Mouse (Mus musculus) kidney, embryonic 15.5 days (tissue): ENCODE data around the gene Gga3. TPM values are rescaled to one million over a fixed set of nuclear protein-coding genes. Genes with fewer than 3 reads are reported as not detected.
A peak's percentile ranks its signal among the peaks of the same experiment; 100 is the strongest.

Source experiments
- ATAC-seq: fragments of 200-750 bp; cut with Nextera tagmentation; replicated peaks from 2 replicates; pipeline ENCODE4 v1.8.0; 2017; ENCODE audit warnings: moderate TSS enrichment; ENCODE audit not compliant: low FRiP score
- H3K27ac ChIP-seq: fragments of 300-500 bp; sonication (generic); 2 replicates; pipeline ENCODE4 v1.5.1; 2015; ENCODE audit warnings: mild to moderate bottlenecking, inconsistent platforms
- H3K27me3 ChIP-seq: fragments of 300-500 bp; sonication (generic); 2 replicates; pipeline ENCODE4 v1.6.1; 2015; ENCODE audit warnings: inconsistent platforms
- H3K36me3 ChIP-seq: fragments of 300-500 bp; sonication (generic); 2 replicates; pipeline ENCODE4 v1.6.1; 2015; ENCODE audit warnings: inconsistent platforms
- H3K4me1 ChIP-seq: fragments of 300-500 bp; sonication (generic); 2 replicates; pipeline ENCODE4 v1.6.1; 2015; ENCODE audit warnings: inconsistent platforms
- H3K4me2 ChIP-seq: fragments of 300-500 bp; sonication (generic); 2 replicates; pipeline ENCODE4 v1.6.1; 2015; ENCODE audit warnings: moderate library complexity, mild to moderate bottlenecking, inconsistent platforms
- H3K4me3 ChIP-seq: fragments of 300-500 bp; sonication (generic); replicated peaks from 2 replicates; pipeline ENCODE4 v1.5.1; 2015; ENCODE audit warnings: mild to moderate bottlenecking, inconsistent platforms
- H3K9ac ChIP-seq: fragments of 300-500 bp; sonication (generic); 2 replicates; pipeline ENCODE4 v1.6.1; 2015; ENCODE audit warnings: mild to moderate bottlenecking, inconsistent platforms
- H3K9me3 ChIP-seq: fragments of 300-500 bp; sonication (generic); replicated peaks from 2 replicates; pipeline ENCODE4 v1.6.1; 2016; ENCODE audit warnings: inconsistent platforms
- WGBS: fragments of 180-500 bp; shearing (Covaris S2); methylation state at CpG from one replicate; pipeline ENCODE4 v1.1.7; 2015; ENCODE audit warnings: mixed read lengths; 5-methylcytosine and 5-hydroxymethylcytosine counted together
- polyA plus RNA-seq: library from polyadenylated mRNA; unstranded; fragments of >200 nt; fragmentation: Nextera tagmentation; extraction: Ambion mirVana; gene quantifications from 2 replicates; pipeline ENCODE4 v1.2.1, GENCODE M21; 2015

The Gga3 gene
- polyA plus RNA-seq, 1 experiment from 2014 or later = 20.7 TPM

DNA sequence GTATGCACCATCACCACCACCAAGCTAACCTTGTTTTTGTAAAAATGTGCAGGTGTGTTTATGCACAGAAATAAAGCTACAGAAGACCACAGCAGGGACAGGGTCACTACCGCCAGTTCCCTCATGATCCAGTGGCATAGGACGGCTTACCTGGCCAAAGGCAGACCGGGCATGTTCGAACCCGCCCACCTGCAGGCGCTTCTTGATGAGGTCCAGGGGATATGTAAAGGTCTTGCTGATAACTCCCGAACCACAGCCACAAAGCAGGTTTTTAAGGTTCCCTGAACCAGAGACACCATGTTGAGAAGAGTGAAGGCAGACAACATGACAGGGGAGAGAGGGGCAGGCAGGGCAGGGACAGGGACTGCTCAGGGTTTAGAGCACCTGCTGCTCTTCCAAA lies 12.5 kb upstream of the Gga3 start:
- H3K4me2 ChIP-seq = no peak overlapping the region
- no peak overlapping the region for H3K9ac ChIP-seq
- WGBS = 92% methylated on average over 7 of the region's 7 CpGs
- H3K27me3 ChIP-seq = no peaks in the 10 kb centered on the region
- no peaks in the 10 kb centered on the region for H3K9me3 ChIP-seq
- H3K27ac ChIP-seq = 0 out of 2 replicates have a peak overlapping the region, but pooled peaks have one; percentile 99
- peaks cover 58% of the 10 kb centered on the region for H3K36me3 ChIP-seq
- peaks cover 43% of the 10 kb centered on the region for H3K4me1 ChIP-seq
- no peak for ATAC-seq
- no peak overlapping the region for H3K4me3 ChIP-seq

DNA sequence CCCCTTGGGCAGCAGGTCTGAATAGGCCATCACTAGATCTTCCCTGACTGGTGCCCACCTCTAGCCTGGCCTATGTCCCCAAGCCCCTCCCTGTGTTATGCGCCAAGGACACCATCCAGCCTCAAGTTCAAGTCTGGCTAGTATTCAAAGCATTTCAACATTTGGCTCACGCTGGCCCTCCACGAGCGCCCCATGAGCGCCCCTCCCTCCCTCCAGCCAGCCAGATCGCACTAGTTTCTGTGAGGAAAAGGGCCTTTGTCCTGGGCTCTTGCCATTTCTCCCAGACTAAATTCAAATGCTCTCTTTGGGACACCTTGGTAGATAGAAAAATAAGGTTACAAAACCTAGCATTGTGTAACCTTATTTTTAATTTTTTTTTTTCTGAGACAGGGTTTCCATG lies 12.0 kb upstream of the Gga3 start:
- Histone ChIP-seq H3K9me3 (no peaks in the 10 kb centered on the region), H3K27me3 (no peaks in the 10 kb centered on the region), H3K9ac (no peak overlapping the region), H3K4me3 (no peak overlapping the region), H3K4me2 (no peak overlapping the region), H3K4me1 (peaks cover 46% of the 10 kb centered on the region), H3K36me3 (peaks cover 53% of the 10 kb centered on the region), H3K27ac (peak overlapping the region; percentile 99; the same call in 1 of the 2 replicates)
- no peak for ATAC-seq
- WGBS = 91% methylated on average over 6 of the region's 6 CpGs

DNA sequence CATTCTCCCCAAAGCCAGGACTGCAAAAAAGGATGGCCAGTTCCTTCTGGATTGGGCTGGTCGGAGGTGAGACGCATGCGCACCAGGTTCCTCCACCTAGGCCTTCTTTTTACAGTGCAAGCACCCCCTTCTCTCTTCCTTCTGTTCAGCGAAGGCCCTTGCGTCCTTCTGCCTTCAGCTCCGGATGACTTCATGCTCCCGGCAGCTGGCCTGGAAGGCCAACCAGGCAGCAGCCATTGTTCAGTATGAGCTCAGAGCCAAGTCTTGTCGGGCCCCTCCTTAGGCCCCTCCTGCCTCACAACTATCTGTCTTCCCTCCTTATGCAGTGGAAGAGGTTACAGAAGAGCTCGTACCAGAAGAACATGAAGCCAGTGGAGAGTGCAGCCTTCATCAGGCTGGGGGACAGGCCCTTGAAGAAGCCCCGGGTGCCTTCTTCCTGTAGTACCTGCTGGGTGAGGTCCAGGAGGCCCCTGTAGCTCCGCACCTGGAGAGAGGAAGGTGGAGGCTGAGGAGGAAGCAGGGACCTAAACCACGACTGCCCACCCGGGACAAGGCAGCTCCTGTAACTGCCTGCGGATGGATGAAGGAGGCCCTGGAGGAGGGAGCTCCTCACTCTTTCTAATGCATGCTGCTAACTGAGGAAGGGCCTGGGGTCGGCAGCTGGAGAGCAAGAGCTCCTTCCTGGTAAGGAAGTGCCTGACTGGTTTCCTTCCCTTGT lies 11.4 kb upstream of the Gga3 start:
- Histone ChIP-seq H3K4me2 (no peak overlapping the region), H3K36me3 (peaks cover 49% of the 10 kb centered on the region), H3K4me3 (no peak overlapping the region), H3K9me3 (no peaks in the 10 kb centered on the region), H3K4me1 (peaks cover 46% of the 10 kb centered on the region), H3K27ac (peak overlapping the region; percentile 99), H3K27me3 (no peaks in the 10 kb centered on the region), H3K9ac (peak overlapping the region; percentile 3; the same call in 1 of the 2 replicates)
- 78% methylated on average over 15 of the region's 15 CpGs for WGBS
- ATAC-seq = no peak

DNA sequence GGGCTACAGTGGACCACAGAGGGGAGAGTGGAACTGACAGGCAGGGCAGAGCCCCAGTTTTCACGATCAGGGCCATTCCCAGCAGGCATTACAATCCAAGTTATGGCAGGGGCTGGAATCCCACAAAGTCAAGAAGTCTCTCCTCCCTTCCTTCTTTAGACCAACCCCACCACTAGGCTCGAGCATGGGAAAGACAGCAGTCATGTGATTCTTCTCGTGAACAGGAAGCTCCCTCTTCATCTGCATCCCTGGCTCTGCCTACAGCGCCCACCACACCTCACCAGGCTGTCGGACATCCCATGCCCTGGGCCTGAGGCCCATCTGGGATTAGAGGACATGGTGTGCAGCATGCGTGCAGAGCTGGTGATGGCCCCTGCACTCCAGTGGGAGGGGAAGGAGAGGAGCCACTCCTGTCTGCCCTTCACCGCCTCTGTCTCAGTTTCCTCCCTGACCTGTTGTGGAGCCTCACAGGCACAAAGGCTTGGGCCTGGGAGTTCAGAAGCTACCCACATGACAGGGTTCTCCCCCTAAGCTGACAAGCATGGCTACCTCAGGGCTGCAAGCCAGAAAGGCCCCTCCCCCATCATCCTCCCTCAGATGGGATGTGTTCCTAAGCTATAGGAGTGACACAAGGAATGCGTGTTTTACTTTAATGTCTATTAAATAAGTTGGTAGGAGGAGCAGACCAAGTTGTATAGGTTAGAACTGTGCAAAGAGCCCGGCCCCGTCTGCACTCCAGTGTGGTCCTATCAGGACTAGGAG lies 10.7 kb upstream of the Gga3 start:
- H3K4me3 ChIP-seq = no peak overlapping the region
- WGBS = 57% methylated on average over 10 of the region's 10 CpGs
- peaks cover 49% of the 10 kb centered on the region for H3K36me3 ChIP-seq
- H3K4me2 ChIP-seq = no peak overlapping the region
- no peaks in the 10 kb centered on the region for H3K27me3 ChIP-seq
- peak overlapping the region; percentile 99 for H3K27ac ChIP-seq
- H3K4me1 ChIP-seq = peaks cover 47% of the 10 kb centered on the region
- H3K9me3 ChIP-seq = no peaks in the 10 kb centered on the region
- peak; percentile 28 for ATAC-seq
- H3K9ac ChIP-seq = peak overlapping the region; percentile 3; the same call in 1 of the 2 replicates

DNA sequence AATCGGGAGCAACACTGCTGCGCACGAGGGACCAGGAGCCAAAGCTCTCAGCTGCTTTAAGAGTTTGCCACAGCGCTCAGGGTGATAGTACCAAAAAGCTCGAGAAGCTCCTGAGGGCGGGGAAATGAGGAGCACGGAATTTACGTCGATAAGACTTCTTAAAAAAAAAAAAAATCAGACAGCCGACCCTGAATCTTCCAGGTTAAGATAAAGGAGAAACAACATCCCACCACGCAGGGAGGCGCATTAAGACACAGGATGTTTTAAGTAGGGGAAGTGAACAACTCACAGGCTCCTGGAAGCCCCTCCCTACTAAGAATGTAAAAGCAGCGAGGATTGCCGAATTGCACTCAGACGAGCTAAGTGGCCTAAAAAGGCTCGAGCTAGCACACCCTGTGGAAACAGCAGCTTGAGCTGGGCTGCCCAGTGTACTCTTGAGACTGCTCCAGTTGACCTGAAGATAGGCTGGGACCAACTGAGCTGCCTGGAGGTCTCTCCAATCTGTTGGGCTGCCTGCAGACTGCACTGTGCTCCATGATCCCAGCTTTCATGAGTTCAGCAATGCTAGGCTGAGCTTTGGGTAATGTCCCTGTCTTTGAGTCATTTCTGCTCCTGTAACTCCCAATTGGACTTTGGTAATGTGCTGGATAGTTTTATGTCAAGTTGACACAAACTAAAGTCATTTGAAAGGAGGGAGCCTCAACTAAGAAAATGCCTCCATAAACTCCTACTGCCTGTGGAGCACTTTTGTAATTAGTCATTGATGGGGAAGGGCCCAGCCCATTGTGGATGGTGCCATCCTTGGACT lies 9.5 kb upstream of the Gga3 start:
- peak overlapping the region; percentile 83 for H3K4me3 ChIP-seq
- H3K36me3 ChIP-seq = peaks cover 50% of the 10 kb centered on the region
- WGBS = under 1% methylated on average over 16 of the region's 16 CpGs
- H3K9me3 ChIP-seq = no peaks in the 10 kb centered on the region
- 0 out of 2 replicates have a peak, but pooled peaks have one; percentile 2 for ATAC-seq
- no peaks in the 10 kb centered on the region for H3K27me3 ChIP-seq
- H3K9ac ChIP-seq = peak overlapping the region; percentile 83
- peak overlapping the region; percentile 93 for H3K4me2 ChIP-seq
- H3K27ac ChIP-seq = peak overlapping the region; percentile 99
- peaks cover 49% of the 10 kb centered on the region for H3K4me1 ChIP-seq

DNA sequence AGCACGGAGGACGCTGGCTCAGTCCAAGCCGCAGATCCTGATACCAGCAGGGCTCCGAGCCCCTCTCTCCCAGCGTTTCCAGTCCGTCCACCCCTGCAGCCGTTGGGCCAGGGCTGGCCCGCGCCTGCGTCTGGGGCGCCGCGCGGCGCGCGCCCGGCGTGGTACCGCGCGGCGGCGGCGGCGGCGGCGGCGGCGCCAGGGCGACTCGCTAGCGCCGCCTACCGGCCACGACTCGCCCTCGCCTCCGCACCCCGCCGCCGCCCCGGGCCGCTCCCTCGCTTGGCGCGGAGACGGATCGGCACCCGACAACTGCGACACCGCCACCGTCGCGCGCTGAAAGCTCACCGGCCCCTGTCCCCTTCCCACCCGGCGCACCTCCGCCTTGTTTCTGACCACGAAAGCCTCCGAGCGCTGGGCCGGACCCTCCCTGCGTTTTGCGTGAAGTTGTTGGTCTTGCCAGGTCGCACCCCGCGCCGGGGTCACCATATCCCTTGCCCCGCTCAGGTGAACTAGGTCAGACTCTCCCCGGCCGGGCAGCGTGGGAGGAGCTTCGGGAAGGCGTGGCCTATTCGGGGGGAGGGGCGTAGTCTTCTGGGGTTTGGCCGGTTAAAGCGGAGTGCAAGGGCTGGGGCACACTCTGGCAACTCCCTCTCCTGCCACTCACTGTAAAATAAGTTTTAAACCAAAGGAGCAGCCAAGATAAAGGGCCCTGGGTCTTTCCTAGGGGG lies 8.7 kb upstream of the Gga3 start, which contains the start of gene Mif4gd:
Gene Mif4gd (minus strand): TSS at position 560 of the 728 bp plus-strand sequence.
- H3K4me1 ChIP-seq = peaks cover 49% of the 10 kb centered on the region
- H3K27ac ChIP-seq = peak within 1 kb of the TSS; percentile 99
- H3K27me3 ChIP-seq = no peaks in the 10 kb centered on the region
- H3K9me3 ChIP-seq = no peaks in the 10 kb centered on the region
- WGBS = under 1% methylated on average over 80 of the region's 80 CpGs
- ATAC-seq = peak; percentile 83
- peak within 1 kb of the TSS; percentile 93 for H3K4me2 ChIP-seq
- peak within 1 kb of the TSS; percentile 83 for H3K9ac ChIP-seq
- peaks cover 55% of the 10 kb centered on the region for H3K36me3 ChIP-seq
- H3K4me3 ChIP-seq = peak within 1 kb of the TSS; percentile 83

DNA sequence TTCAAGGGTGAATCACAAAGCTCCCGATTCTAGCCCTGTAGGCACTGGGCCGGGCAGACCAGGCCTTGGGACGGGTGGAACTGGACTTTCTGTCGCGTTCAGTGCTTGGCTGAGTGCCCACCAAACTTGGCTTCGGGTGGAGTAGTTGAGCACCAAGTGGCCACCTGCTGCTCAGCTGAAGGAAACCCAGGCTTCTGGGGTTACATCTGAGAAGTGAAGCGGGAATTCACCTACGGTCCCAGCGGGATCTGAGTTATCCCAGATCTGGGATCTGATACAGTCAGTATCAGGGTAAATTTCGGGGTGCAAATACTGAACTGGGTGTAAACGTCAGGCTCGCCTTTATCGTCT lies 8.2 kb upstream of the Gga3 start:
- Histone ChIP-seq H3K4me3 (peak overlapping the region; percentile 83), H3K4me2 (peak overlapping the region; percentile 93), H3K4me1 (peaks cover 49% of the 10 kb centered on the region), H3K9ac (peak overlapping the region; percentile 83), H3K27me3 (no peaks in the 10 kb centered on the region), H3K9me3 (no peaks in the 10 kb centered on the region), H3K27ac (peak overlapping the region; percentile 99), H3K36me3 (peaks cover 55% of the 10 kb centered on the region)
- ATAC-seq = peak; percentile 29
- WGBS = under 1% methylated on average over 13 of the region's 13 CpGs

DNA sequence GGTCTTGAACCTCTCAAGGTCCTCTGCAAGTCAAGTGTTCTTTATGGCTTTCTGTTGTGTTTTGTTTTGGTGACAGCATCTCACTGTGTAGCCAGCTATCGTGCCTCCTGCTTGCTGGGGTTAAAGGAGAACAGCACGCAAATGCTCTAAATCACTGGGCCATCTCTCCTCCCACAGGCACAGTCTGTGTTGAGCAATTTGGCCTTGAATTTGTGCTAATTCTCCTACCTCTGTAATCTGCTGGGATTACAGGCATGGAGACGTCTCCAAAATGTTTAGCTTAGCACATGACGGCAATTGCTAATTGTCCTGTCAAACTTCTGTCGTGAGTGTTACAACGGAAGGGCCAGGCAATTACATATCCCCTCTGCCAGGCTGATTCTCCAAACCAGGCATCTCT lies 7.3 kb upstream of the Gga3 start:
- Histone ChIP-seq H3K9ac (no peak overlapping the region), H3K36me3 (peaks cover 58% of the 10 kb centered on the region), H3K4me2 (peak overlapping the region; percentile 93), H3K27me3 (no peaks in the 10 kb centered on the region), H3K9me3 (no peaks in the 10 kb centered on the region), H3K27ac (no peak overlapping the region), H3K4me1 (peaks cover 47% of the 10 kb centered on the region), H3K4me3 (0 out of 2 replicates have a peak overlapping the region, but pooled peaks have one; percentile 2)
- WGBS = 49% methylated on average over 6 of the region's 6 CpGs
- no peak for ATAC-seq

DNA sequence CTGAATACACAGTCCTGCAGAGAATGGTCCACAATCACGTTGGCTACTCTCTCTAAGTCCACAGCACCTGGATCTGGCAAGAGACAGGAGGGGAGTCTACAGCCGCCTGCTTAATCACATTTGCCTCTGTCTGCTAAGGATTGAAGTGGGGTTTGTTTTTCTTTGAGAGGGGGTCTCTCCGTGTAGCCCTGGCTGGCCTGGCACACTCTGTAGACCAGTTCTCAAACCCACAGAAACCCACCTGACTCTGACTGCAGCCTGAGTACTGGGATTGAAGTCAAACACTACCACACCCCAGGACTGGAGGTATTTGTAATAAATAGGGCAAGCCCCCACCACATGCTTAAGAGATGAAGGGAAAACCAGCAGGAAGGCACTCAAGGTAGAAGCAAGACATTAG lies 5.7 kb upstream of the Gga3 start:
- H3K4me3 ChIP-seq = no peak overlapping the region
- WGBS = 73% methylated on average over 3 of the region's 3 CpGs
- no peak for ATAC-seq
- no peak overlapping the region for H3K27ac ChIP-seq
- H3K27me3 ChIP-seq = no peaks in the 10 kb centered on the region
- H3K9ac ChIP-seq = no peak overlapping the region
- H3K4me2 ChIP-seq = no peak overlapping the region
- no peaks in the 10 kb centered on the region for H3K9me3 ChIP-seq
- H3K4me1 ChIP-seq = peaks cover 46% of the 10 kb centered on the region
- H3K36me3 ChIP-seq = peaks cover 53% of the 10 kb centered on the region

DNA sequence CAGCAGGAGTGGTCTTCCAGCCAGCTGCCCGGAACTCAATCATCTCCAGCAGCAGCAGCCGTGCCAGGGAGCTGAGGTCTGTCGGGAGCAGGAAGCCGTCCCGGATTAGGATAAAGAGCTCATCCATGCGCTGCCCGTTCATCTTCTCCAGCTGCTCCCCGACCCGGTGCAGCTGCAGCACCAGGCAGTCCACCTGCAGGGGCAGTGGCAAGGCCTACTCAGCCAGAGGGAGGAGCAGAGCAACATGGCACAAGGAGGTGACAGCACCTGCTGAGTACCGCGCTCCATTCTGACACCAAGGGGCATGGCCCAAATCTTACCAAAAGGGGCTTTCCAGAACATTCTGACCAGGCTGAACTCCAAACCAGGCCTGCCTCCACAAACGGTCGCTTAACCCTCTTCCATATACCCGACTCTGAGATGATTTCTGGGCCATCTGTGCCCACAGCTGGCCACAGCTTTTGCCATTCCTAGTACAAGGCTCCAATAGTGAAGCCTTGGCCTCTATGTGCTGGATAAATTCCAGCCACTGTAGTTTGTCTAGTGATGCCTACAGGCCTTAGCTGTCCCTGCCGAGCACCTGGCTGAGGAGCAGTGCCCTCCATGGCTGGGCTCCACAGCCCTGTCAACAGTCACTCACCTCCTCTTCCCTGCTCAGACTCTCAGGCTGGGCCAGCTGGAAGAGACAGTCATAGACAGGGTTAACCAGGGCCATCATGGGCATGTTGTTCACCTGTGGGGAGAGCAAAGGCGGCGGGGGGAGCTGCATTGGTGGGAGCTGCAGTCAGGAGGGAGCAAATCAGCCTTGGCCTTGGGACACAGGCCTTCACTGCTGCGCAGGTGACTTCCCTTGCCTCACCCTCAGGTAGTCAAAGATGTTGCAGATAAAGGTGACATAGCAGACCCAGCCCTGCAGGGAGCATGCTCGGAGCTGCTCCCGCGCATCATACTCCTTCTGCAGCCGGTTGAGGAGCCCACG lies 4.9 kb upstream of the Gga3 start:
- Histone ChIP-seq H3K4me1 (peaks cover 39% of the 10 kb centered on the region), H3K4me2 (no peak overlapping the region), H3K36me3 (peaks cover 53% of the 10 kb centered on the region), H3K27ac (0 out of 2 replicates have a peak overlapping the region, but pooled peaks have one; percentile 13), H3K27me3 (no peaks in the 10 kb centered on the region), H3K9ac (no peak overlapping the region), H3K4me3 (no peak overlapping the region), H3K9me3 (no peaks in the 10 kb centered on the region)
- no peak for ATAC-seq
- 83% methylated on average over 23 of the region's 23 CpGs for WGBS
